Mouse (Mus musculus): ENCODE results near the gene Dmwd.

Dmwd gene

GRCm38 (mm10) chr7:19071024-19071423 lies 5.0 kb upstream of the Dmwd start:
- peak; percentile 30 for DNase-seq (ENCODE audit: low read depth)

GRCm38 (mm10) chr7:19073504-19073903 lies 2.5 kb upstream of the Dmwd start:
- DNase-seq (ENCODE audit: low read depth) = peak; percentile 77

- DNase-seq (ENCODE audit: low read depth) = no peak
Measured at GRCm38 (mm10) chr7:19074494-19074893, 1.5 kb upstream of the Dmwd start.

GRCm38 (mm10) chr7:19075231-19075630 lies 796 bp upstream of the Dmwd start:
- DNase-seq (ENCODE audit: low read depth) = peak; percentile 49

- DNase-seq (ENCODE audit: low read depth) = peak; percentile 50
Measured at GRCm38 (mm10) chr7:19076586-19076991, 562 bp downstream of the Dmwd start.

- DNase-seq (ENCODE audit: low read depth) = peak; percentile 90
Measured at GRCm38 (mm10) chr7:19077761-19078160, 1.7 kb downstream of the Dmwd start.

- DNase-seq (ENCODE audit: low read depth) = no peak
Measured at GRCm38 (mm10) chr7:19078732-19079131, 2.7 kb downstream of the Dmwd start.

- no peak for DNase-seq (ENCODE audit: low read depth)
Measured at GRCm38 (mm10) chr7:19080451-19080950, 4.5 kb downstream of the Dmwd start.

GRCm38 (mm10) chr7:19082171-19082570 lies 6.1 kb downstream of the Dmwd start:
- DNase-seq (ENCODE audit: low read depth) = no peak

- no peak for DNase-seq (ENCODE audit: low read depth)
Measured at GRCm38 (mm10) chr7:19083096-19083495, 7.1 kb downstream of the Dmwd start.

- no peak for DNase-seq (ENCODE audit: low read depth)
Measured at GRCm38 (mm10) chr7:19083701-19084100, 7.7 kb downstream of the Dmwd start, which contains the start of gene Dmpk. Gene Dmpk, plus strand, starts transcription at chr7:19083849.

GRCm38 (mm10) chr7:19084277-19084771 lies 8.3 kb downstream of the Dmwd start:
- no peak for DNase-seq (ENCODE audit: low read depth)

GRCm38 (mm10) chr7:19084921-19085473 lies 9.0 kb downstream of the Dmwd start:
- no peak for DNase-seq (ENCODE audit: low read depth)

GRCm38 (mm10) chr7:19085495-19085894 lies 9.5 kb downstream of the Dmwd start:
- DNase-seq (ENCODE audit: low read depth) = no peak

GRCm38 (mm10) chr7:19086042-19086441 lies 10.0 kb downstream of the Dmwd start:
- peak; percentile 80 for DNase-seq (ENCODE audit: low read depth)

GRCm38 (mm10) chr7:19086760-19087159 lies 10.7 kb downstream of the Dmwd start:
- DNase-seq (ENCODE audit: low read depth) = no peak

GRCm38 (mm10) chr7:19088813-19089212 lies 12.8 kb downstream of the Dmwd start:
- peak; percentile 84 for DNase-seq (ENCODE audit: low read depth)

GRCm38 (mm10) chr7:19091913-19092312 lies 15.9 kb downstream of the Dmwd start:
- no peak for DNase-seq (ENCODE audit: low read depth)

- peak; percentile 47 for DNase-seq (ENCODE audit: low read depth)
Measured at GRCm38 (mm10) chr7:19092381-19093173, 16.6 kb downstream of the Dmwd start.

- DNase-seq (ENCODE audit: low read depth) = peak; percentile 89
Measured at GRCm38 (mm10) chr7:19093174-19093521, 17.1 kb downstream of the Dmwd start.

- peak; percentile 93 for DNase-seq (ENCODE audit: low read depth)
Measured at GRCm38 (mm10) chr7:19093537-19094385, 17.7 kb downstream of the Dmwd start.

GRCm38 (mm10) chr7:19094471-19094825 lies 18.4 kb downstream of the Dmwd start, which contains the start of gene Six5:
Gene Six5, plus strand, starts transcription at chr7:19094594.
- DNase-seq (ENCODE audit: low read depth) = peak; percentile 61

Data from induced T-regulatory cell, adult 2 months (primary cell).